Mouse (Mus musculus): Measurements from ENCODE around the gene Gm21731. TPM values are rescaled to one million over a fixed set of nuclear protein-coding genes. Genes with fewer than 3 reads are reported as not detected.
"Not testable (repeated sequence)": the region's sequence is repeated elsewhere in the genome, so short reads cannot be mapped to it uniquely, and the experiment has no call there.

The Gm21731 gene
- not detected in 2 replicates for polyA plus RNA-seq (2015; fragmentation: Nextera tagmentation; extraction: Ambion mirVana)

DNA sequence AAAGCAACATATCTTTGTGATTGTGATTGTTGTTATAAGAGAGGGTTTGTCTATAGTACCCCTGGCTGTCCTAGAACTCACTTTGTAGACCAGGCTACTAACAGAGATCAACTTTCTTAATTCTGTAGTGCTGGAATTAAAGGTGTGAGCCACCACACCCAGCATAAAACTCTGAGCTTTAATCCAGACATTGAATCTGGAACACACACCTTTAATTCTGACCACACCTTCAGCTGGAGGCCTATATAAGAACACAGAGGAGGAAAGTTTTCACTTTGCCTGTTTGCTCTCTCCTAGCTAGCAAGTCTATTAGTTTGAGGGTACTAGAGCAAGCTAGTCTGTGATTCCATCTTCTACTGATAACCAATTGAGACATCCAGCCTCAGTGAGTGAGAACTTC, at the start of gene Gm21731:
Gene Gm21731, plus strand, starts transcription at position 301 of the 400 bp plus-strand sequence.
- not testable (repeated sequence) for H3K36me3 ChIP-seq (ENCODE audit: insufficient read depth, low read length); ATAC-seq

DNA sequence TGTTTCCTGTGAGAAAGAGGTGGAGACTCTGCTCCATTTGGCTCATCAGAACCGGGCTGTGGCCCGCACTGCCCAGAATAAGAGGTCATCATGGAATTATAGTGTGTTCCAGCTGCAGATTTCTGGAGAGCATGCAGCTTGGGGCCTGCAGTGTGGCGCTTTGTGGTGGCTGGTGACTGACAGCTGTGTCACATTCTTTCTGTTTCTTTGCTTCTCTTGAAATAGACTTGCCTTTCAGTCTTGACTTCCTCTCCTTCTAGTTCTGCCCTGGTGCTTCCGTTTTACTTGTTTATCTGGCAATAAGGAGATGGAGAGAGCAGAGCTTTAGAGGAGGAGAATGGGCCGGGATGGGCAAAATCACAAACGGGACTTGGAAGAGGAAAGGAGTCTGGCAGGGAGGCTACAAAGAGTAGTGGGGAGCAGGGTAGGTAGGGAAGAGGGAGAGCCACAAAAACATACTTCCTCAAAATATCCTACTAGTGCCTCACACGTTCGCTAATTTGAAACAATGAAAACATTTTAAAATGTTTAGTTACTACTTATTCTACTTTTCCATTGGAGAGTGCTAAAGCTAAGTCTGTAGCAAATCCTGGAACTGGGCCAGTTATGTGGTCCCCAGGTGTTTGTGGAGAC, 42.6 kb upstream of the Gm21731 start:
- WGBS: 70% methylated on average over 7 of the region's 8 CpGs
- not testable (repeated sequence) for H3K4me1 ChIP-seq (ENCODE audit: insufficient read depth, low read depth, low read length); ATAC-seq; H3K36me3 ChIP-seq (ENCODE audit: insufficient read depth, low read length); H3K4me3 ChIP-seq (ENCODE audit: low read depth, low read length); H3K9me3 ChIP-seq (ENCODE audit: low read length); DNase-seq (ENCODE audit: low spot score); H3K27ac ChIP-seq (ENCODE audit: low read length); H3K9ac ChIP-seq (replicated peaks; ENCODE audit: low read depth); H3K4me2 ChIP-seq (replicated peaks; ENCODE audit: low read depth, low read length); H3K27me3 ChIP-seq (replicated peaks; ENCODE audit: insufficient read depth, low read length)

More for the DNA sequence above, at the start of gene Gm21731:
- not testable (repeated sequence) for H3K27me3 ChIP-seq (replicated peaks; ENCODE audit: insufficient read depth, low read length); H3K4me3 ChIP-seq (ENCODE audit: low read depth, low read length); H3K9ac ChIP-seq (replicated peaks; ENCODE audit: low read depth); H3K4me2 ChIP-seq (replicated peaks; ENCODE audit: low read depth, low read length); DNase-seq (ENCODE audit: low spot score); H3K9me3 ChIP-seq (ENCODE audit: low read length); H3K27ac ChIP-seq (ENCODE audit: low read length); H3K4me1 ChIP-seq (ENCODE audit: insufficient read depth, low read depth, low read length)

DNA sequence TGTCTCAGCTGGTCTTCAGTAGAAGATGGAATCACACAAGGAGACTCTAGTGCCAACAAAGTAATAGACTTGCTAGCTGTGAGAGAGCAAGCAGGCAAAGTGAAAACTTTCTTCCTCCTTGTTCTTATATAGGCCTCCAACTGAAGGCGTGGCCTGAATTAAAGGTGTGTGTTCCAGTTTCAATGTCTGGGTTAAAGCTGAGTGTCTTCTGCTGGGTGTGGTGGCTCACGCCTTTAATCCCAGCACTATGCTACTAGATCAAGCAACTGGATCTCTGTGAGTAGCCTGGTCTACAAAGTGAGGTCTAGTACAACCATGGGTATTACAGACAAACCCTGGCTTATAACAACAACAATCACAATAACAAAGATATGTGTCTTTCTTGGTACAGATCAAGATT, 23.1 kb upstream of the Gm21731 start, which contains the start of gene Gm21762:
Gene Gm21762, minus strand, starts transcription at position 101 of the 400 bp plus-strand sequence.
- H3K27ac ChIP-seq (ENCODE audit: low read length); H3K36me3 ChIP-seq (ENCODE audit: insufficient read depth, low read length); H3K4me1 ChIP-seq (ENCODE audit: insufficient read depth, low read depth, low read length); ATAC-seq; H3K4me2 ChIP-seq (replicated peaks; ENCODE audit: low read depth, low read length); H3K9me3 ChIP-seq (ENCODE audit: low read length); H3K4me3 ChIP-seq (ENCODE audit: low read depth, low read length); DNase-seq (ENCODE audit: low spot score); H3K27me3 ChIP-seq (replicated peaks; ENCODE audit: insufficient read depth, low read length); H3K9ac ChIP-seq (replicated peaks; ENCODE audit: low read depth): not testable (repeated sequence)
- WGBS: no CpG with 5 or more reads among the region's 2 CpGs

DNA sequence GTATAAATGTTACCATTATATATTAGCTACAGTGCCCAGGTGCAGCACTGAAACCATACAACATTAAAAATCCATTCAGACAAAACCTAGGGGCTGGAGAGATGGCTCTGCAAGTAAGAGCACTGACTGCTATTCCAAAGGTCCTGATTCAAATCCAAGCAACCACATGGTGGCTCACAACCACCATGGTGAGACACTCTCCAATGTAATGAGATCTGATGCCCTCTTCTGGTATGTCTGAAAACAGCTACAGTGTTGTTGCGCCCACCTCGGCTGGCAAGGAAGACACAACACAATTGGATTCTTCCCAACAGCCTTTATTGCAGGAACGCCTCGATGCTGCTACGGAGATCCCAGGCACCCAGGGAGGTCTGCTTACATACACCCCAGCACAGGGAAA, 18.0 kb upstream of the Gm21731 start:
- H3K9me3 ChIP-seq (ENCODE audit: low read length); ATAC-seq: not testable (repeated sequence)
- WGBS: 73% methylated on average over 5 of the region's 5 CpGs

DNA sequence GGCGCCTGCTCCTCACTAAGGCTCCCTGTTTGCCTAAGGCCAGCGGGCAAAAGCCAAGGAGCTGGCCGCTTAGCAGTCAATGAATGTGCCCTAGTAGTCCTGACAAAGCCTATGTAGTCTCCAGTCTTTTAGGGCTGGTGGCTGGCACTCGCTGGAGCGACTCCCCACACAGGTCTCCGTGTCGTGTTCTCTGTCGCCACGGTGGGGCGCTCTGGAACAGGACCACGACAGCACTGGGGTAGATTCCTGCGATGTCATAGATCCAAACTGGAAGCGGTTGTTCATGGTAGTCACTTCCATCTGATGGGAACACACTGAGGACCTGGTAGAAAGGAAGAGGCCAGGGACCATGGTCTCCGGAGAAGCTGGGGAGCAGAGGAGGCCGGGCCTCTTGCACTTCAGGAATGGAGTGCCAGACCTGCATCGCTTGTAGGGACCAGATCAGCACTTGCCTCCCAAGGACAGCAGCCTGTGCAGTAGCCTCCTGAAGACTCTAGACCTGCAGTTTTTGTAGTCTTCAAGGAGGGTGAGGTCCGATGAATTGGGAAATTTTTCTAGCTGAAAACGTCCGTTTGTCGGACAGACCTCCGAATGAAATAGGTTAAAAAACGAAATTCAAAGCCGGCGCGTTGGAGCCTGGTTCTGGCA, 15.8 kb upstream of the Gm21731 start:
- not testable (repeated sequence) for H3K36me3 ChIP-seq (ENCODE audit: insufficient read depth, low read length); DNase-seq (ENCODE audit: low spot score); H3K27me3 ChIP-seq (replicated peaks; ENCODE audit: insufficient read depth, low read length); H3K4me1 ChIP-seq (ENCODE audit: insufficient read depth, low read depth, low read length); H3K9me3 ChIP-seq (ENCODE audit: low read length); ATAC-seq; H3K27ac ChIP-seq (ENCODE audit: low read length); H3K9ac ChIP-seq (replicated peaks; ENCODE audit: low read depth); H3K4me2 ChIP-seq (replicated peaks; ENCODE audit: low read depth, low read length); H3K4me3 ChIP-seq (ENCODE audit: low read depth, low read length)
- 96% methylated on average over 16 of the region's 25 CpGs for WGBS

More for the DNA sequence above, 18.0 kb upstream of the Gm21731 start:
- not testable (repeated sequence) for H3K4me1 ChIP-seq (ENCODE audit: insufficient read depth, low read depth, low read length); H3K4me3 ChIP-seq (ENCODE audit: low read depth, low read length); H3K27ac ChIP-seq (ENCODE audit: low read length); H3K27me3 ChIP-seq (replicated peaks; ENCODE audit: insufficient read depth, low read length); H3K36me3 ChIP-seq (ENCODE audit: insufficient read depth, low read length); H3K4me2 ChIP-seq (replicated peaks; ENCODE audit: low read depth, low read length); DNase-seq (ENCODE audit: low spot score); H3K9ac ChIP-seq (replicated peaks; ENCODE audit: low read depth)

DNA sequence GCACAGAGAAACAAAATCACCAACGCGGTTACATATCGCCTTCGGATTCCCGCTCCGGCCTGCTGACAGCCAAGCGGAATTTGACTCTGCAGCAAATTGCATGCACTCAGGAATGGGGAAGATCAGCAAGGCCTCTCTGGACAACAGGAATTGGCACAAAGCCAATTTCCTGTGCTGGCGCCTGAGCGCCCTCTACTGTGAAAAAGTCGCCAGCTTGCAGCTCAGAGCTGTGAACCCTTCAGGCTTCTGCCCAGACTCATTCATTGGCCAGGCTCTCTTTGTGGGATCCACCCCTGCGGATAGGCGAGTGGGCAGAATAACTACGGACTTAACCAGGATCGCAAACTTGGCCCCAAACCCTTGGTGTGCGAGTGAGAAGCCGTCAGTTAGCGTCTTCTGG, 7.1 kb upstream of the Gm21731 start:
- not testable (repeated sequence) for H3K27ac ChIP-seq (ENCODE audit: low read length); H3K4me2 ChIP-seq (replicated peaks; ENCODE audit: low read depth, low read length); H3K4me3 ChIP-seq (ENCODE audit: low read depth, low read length); DNase-seq (ENCODE audit: low spot score); H3K9me3 ChIP-seq (ENCODE audit: low read length); H3K4me1 ChIP-seq (ENCODE audit: insufficient read depth, low read depth, low read length); H3K9ac ChIP-seq (replicated peaks; ENCODE audit: low read depth); H3K36me3 ChIP-seq (ENCODE audit: insufficient read depth, low read length); H3K27me3 ChIP-seq (replicated peaks; ENCODE audit: insufficient read depth, low read length)
- WGBS: 96% methylated on average over 16 of the region's 17 CpGs
- peak; percentile 26; the same call in 1 of the 2 replicates for ATAC-seq

DNA sequence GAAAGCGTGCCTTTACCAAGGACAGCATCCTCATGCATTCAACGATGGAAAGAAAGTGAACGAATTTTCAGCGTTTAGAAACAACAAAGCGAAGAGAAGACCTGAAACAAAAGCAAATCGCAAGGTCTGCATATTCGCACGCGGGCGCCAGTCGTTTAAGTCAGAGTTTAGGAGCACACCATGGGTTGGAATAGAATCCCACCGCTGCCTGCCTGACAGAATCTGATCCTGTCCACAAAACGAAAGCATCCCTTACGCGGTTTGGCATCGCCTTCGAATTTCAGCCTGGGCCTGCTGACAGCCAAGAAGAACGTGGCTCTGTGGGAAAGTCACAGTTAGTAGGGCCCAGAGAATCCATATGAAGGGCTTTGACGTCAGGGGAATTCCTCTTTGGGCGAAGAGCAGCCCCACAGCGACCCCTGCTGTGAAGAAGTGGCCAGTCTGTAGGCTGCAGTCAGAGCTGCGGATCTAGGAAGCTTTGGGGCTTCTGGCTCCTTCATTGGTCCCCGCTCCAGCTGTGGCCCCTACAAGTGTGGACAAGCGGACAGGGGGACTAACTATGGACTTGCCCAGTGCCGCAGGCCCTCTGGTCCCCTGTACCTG, 6.4 kb upstream of the Gm21731 start:
- H3K9ac ChIP-seq (replicated peaks; ENCODE audit: low read depth); H3K9me3 ChIP-seq (ENCODE audit: low read length); H3K4me1 ChIP-seq (ENCODE audit: insufficient read depth, low read depth, low read length); H3K36me3 ChIP-seq (ENCODE audit: insufficient read depth, low read length); DNase-seq (ENCODE audit: low spot score); ATAC-seq; H3K4me3 ChIP-seq (ENCODE audit: low read depth, low read length); H3K27me3 ChIP-seq (replicated peaks; ENCODE audit: insufficient read depth, low read length); H3K27ac ChIP-seq (ENCODE audit: low read length); H3K4me2 ChIP-seq (replicated peaks; ENCODE audit: low read depth, low read length): not testable (repeated sequence)
- 74% methylated on average over 13 of the region's 25 CpGs for WGBS

DNA sequence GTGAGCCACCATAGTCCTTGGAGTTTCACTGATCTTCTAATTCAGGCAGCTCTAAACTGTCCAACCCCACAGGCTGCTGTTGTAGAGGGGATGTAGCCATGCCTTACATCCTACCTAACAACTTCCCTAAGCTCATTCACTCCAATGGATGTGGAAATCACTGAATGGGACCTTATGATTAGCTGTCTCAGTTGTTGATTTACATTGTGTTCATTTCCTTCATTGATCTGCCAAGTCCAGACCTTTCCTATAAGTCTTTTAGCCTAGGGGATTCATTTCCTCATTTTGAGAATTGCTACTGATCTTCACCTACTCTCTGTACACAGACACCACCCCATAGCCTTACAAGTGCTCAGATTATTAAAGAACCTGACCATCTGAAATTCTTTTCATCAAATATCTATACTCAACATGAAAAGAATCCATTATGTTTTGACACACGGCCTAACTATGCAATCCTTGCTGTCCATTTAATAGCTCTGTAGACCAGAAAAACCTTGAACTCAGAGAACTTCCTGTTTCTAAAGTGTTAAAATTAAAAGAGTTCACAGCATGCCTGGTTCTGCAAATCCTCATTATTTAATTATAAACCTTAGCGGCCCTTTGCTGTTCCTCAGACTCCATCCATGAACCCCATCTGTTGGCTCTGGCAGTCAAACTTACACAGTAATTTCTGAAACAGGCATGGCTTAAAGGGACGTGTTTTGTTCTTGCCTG, 12.5 kb downstream of the Gm21731 start:
- not testable (repeated sequence) for H3K9me3 ChIP-seq (ENCODE audit: low read length); H3K36me3 ChIP-seq (ENCODE audit: insufficient read depth, low read length); H3K4me2 ChIP-seq (replicated peaks; ENCODE audit: low read depth, low read length); H3K27ac ChIP-seq (ENCODE audit: low read length); H3K27me3 ChIP-seq (replicated peaks; ENCODE audit: insufficient read depth, low read length); H3K4me3 ChIP-seq (ENCODE audit: low read depth, low read length); H3K4me1 ChIP-seq (ENCODE audit: insufficient read depth, low read depth, low read length); ATAC-seq; DNase-seq (ENCODE audit: low spot score); H3K9ac ChIP-seq (replicated peaks; ENCODE audit: low read depth)
- WGBS: 81% methylated on average over 2 of the region's 3 CpGs

All from lung, postnatal 0 days (tissue).